Mouse (Mus musculus) brain, embryonic 14.5 days (tissue): ENCODE results near the gene Fkbp2.

ENCODE experiments used
- CTCF ChIP-seq: fragments of 200-500 bp; IDR thresholded peaks from 2 replicates; pipeline ENCODE4 v1.5.1; 2012; ENCODE audit warnings: inconsistent platforms, mild to moderate bottlenecking, moderate library complexity, borderline replicate concordance; ENCODE audit not compliant: insufficient read depth, insufficient read length; ENCODE audit errors: extremely low read depth
- POLR2A ChIP-seq: fragments of 200-500 bp; IDR thresholded peaks from 2 replicates; pipeline ENCODE4 v1.6.1; 2012; ENCODE audit warnings: mild to moderate bottlenecking, inconsistent platforms, borderline replicate concordance; ENCODE audit not compliant: poor library complexity, insufficient read depth, insufficient read length, severe bottlenecking; ENCODE audit errors: extremely low read depth

DNA sequence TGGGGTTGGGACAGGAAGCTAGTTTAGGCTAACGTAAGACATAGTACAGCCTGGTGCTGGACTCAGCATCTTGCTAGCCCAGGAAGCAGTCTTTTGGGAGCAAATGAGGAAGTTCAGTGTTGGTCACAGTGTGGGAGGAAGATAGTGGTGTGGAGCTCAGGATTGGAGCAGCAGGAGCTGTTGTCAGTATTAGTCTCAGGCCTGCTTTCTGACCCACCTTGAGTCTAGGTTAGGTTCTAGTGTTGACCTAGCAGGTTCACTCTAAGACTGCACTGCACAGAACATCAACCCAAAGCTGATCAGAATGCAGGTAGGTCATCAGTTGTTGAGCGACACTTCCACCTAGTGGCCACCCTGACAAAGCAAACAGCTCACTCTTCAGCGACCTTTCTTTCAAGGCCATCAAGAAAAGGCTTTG, 39.9 kb upstream of the Fkbp2 start:
- peak; percentile 75 for TF ChIP-seq CTCF
- TF ChIP-seq POLR2A, result no peak
